In genomic region chr9:86745926-86746581, GRCm38 (mm10) we compare ENCODE assay signal across 7 mouse cellular contexts. TPM values are rescaled to one million over a fixed set of nuclear protein-coding genes. Genes with fewer than 3 reads are reported as not detected.
DNase-seq lines count a peak whose midpoint lies in the region; ATAC-seq and TF ChIP-seq lines count a peak whose summit lies in the region.

No protein-coding gene starts in this region.

- no peak for TF ChIP-seq POLR2A in cortical plate, adult 2 months (IDR thresholded peaks at IDR 0.05; ENCODE audit: extremely low read depth, insufficient read depth, low read length)

- H3K9me3 ChIP-seq in intestine, embryonic 16.5 days (ENCODE audit: control insufficient read depth, low read length) = no peaks in the 10 kb centered on the region
- no peaks in the 10 kb centered on the region for H3K9me3 ChIP-seq in midbrain, embryonic 10.5 days (replicated peaks)

- WGBS in intestine, embryonic 16.5 days = 26% methylated on average over 13 of the region's 13 CpGs
- WGBS in midbrain, embryonic 10.5 days = 41% methylated on average over 13 of the region's 13 CpGs

- H3K27me3 ChIP-seq in intestine, embryonic 16.5 days (replicated peaks; ENCODE audit: control insufficient read depth, insufficient read depth, low read length) = 0 out of 2 replicates have a peak, but pooled peaks cover 3% of the 10 kb centered on the region
- peaks cover 16% of the 10 kb centered on the region for H3K27me3 ChIP-seq in midbrain, embryonic 10.5 days (ENCODE audit: low read depth, poor library complexity, severe bottlenecking)
- no peaks in the 10 kb centered on the region for H3K27me3 ChIP-seq in splenic B cell, adult 2 months (ENCODE audit: control insufficient read depth, insufficient read depth, low read length, poor library complexity, severe bottlenecking)

- no peaks in the 10 kb centered on the region for H3K36me3 ChIP-seq in intestine, embryonic 16.5 days (ENCODE audit: control insufficient read depth, insufficient read depth, low read length)
- no peaks in the 10 kb centered on the region for H3K36me3 ChIP-seq in midbrain, embryonic 10.5 days
- H3K36me3 ChIP-seq in splenic B cell, adult 2 months (ENCODE audit: control insufficient read depth, insufficient read depth, low read length, poor library complexity, severe bottlenecking) = no peaks in the 10 kb centered on the region

- ATAC-seq in intestine, embryonic 16.5 days = peak; percentile 80

- peak; percentile 97 for TF ChIP-seq CTCF in cortical plate, adult 2 months (IDR thresholded peaks at IDR 0.05; ENCODE audit: extremely low read depth, insufficient read depth, low read length)

- H3K4me1 ChIP-seq in cortical plate, adult 2 months (ENCODE audit: control insufficient read depth, insufficient read depth, low read length) = no peaks in the 10 kb centered on the region; the same call in 1 of the 2 replicates
- H3K4me1 ChIP-seq in intestine, embryonic 16.5 days (ENCODE audit: control insufficient read depth, insufficient read depth, low read length) = 0 out of 2 replicates have a peak, but pooled peaks cover 2% of the 10 kb centered on the region
- peaks cover 17% of the 10 kb centered on the region for H3K4me1 ChIP-seq in midbrain, embryonic 10.5 days

- 0 out of 2 replicates have a peak overlapping the region, but pooled peaks have one; percentile 13 for H3K4me2 ChIP-seq in intestine, embryonic 16.5 days (ENCODE audit: low read depth, low read length)

- H3K4me3 ChIP-seq in cortical plate, adult 2 months (ENCODE audit: insufficient read depth, low read length) = no peak overlapping the region
- H3K4me3 ChIP-seq in intestine, embryonic 16.5 days (ENCODE audit: low read length) = no peak overlapping the region
- H3K4me3 ChIP-seq in midbrain, embryonic 10.5 days = no peak overlapping the region

- H3K9ac ChIP-seq in intestine, embryonic 16.5 days (ENCODE audit: low read depth, low read length) = no peak overlapping the region

- intact Hi-C loops in gastrocnemius, postnatal 14 days (cut with DNase I; ENCODE audit: low total_unique reads) = loop anchor here (5.0 kb wide), 1 partner anchor 154 kb away; no protein-coding TSS in a partner anchor
- intact Hi-C loops in left cerebral cortex, postnatal 10 days (cut with DNase I) = loop anchor here (2.0 kb wide), 1 partner anchor 153 kb away; no protein-coding TSS in a partner anchor

- no peak overlapping the region for H3K27ac ChIP-seq in cortical plate, adult 2 months (ENCODE audit: insufficient read depth, low read length)
- no peak overlapping the region for H3K27ac ChIP-seq in intestine, embryonic 16.5 days (ENCODE audit: low read length)
- no peak overlapping the region for H3K27ac ChIP-seq in midbrain, embryonic 10.5 days (replicated peaks)

- DNase-seq in adrenal gland, adult 2 months = peak; percentile 87
- DNase-seq in gastrocnemius, postnatal 14 days = peak; percentile 46
- peak; percentile 71 to 83 for DNase-seq in left cerebral cortex, postnatal 10 days (ENCODE audit: extremely low spot score in 1 of 2, low spot score in 2 of 2)
- peak; percentile 58 for DNase-seq in midbrain, embryonic 10.5 days (ENCODE audit: low spot score)
- peak; percentile 5 for DNase-seq in splenic B cell, adult 2 months (ENCODE audit: low read depth, low spot score)

RNA-seq across cellular contexts. Expression of gene Prss35, which starts 2.6 kb away (rescaled TPM):
- total RNA-seq in adrenal gland, adult 2 months (2021) = 100 to 1,000 TPM; 118 to 551 TPM
- 10.2 and 29.5 TPM in 2 replicates for polyA plus RNA-seq in adrenal gland, adult 2 months (2012; rRNA removed)
- polyA plus RNA-seq in cortical plate, adult 2 months (2012; rRNA removed) = 1.8 and 2.3 TPM in 2 replicates
- 1 to 10 TPM; 1.1 to 2.7 TPM for total RNA-seq in gastrocnemius, postnatal 14 days (2021)
- 15.2 and 16.0 TPM in 2 replicates for polyA plus RNA-seq in intestine, embryonic 16.5 days (2015; fragmentation: Nextera tagmentation; extraction: Ambion mirVana)
- total RNA-seq in left cerebral cortex, postnatal 10 days (2021) = 10 to 100 TPM; 11.9 to 15.4 TPM
- polyA plus RNA-seq in midbrain, embryonic 10.5 days (2016; fragmentation: Nextera tagmentation; extraction: Ambion mirVana) = 1.8 and 2.0 TPM in 2 replicates

RNA-seq across cellular contexts. Expression of gene Me1, which starts 50.3 kb away (rescaled TPM):
- total RNA-seq in adrenal gland, adult 2 months (2021) = 1,000 to 10,000 TPM; 1,216 to 1,611 TPM
- 307 and 379 TPM in 2 replicates for polyA plus RNA-seq in adrenal gland, adult 2 months (2012; rRNA removed)
- polyA plus RNA-seq in cortical plate, adult 2 months (2012; rRNA removed) = 45.1 and 45.6 TPM in 2 replicates
- 10 to 100 TPM; 44.0 to 53.4 TPM for total RNA-seq in gastrocnemius, postnatal 14 days (2021)
- polyA plus RNA-seq in intestine, embryonic 16.5 days (2015; fragmentation: Nextera tagmentation; extraction: Ambion mirVana) = 23.5 and 23.9 TPM in 2 replicates
- total RNA-seq in left cerebral cortex, postnatal 10 days (2021) = 10 to 100 TPM; 76.3 to 77.7 TPM
- 9.9 and 10.9 TPM in 2 replicates for polyA plus RNA-seq in midbrain, embryonic 10.5 days (2016; fragmentation: Nextera tagmentation; extraction: Ambion mirVana)

Comparison
In these comparisons a context has a peak if more than half of its experiments do, and no peak if none do; other contexts are left out.
1. DNase-seq: peak in every context shown above with its lines; median percentile 87 in adrenal gland, adult 2 months; 77 in left cerebral cortex, postnatal 10 days; 58 in midbrain, embryonic 10.5 days; 46 in gastrocnemius, postnatal 14 days; 5 in splenic B cell, adult 2 months.